Mouse (Mus musculus) heart, adult 2 months (tissue): ENCODE data around the gene Iqcj.

Experiments
- CTCF ChIP-seq: fragments of 200-600 bp; IDR thresholded peaks from 2 replicates; pipeline ENCODE4 v1.8.1; 2022; ENCODE audit warnings: antibody characterized with exemption, mild to moderate bottlenecking, moderate library complexity
- EP300 ChIP-seq: fragments of 200-500 bp; IDR thresholded peaks from 2 replicates; pipeline ENCODE4 v1.6.1; 2011; ENCODE audit warnings: low read depth, low read length, control low read depth; ENCODE audit not compliant: insufficient read depth
- POLR2A ChIP-seq: fragments of 200-500 bp; IDR thresholded peaks from 2 replicates; pipeline ENCODE4 v1.6.1; 2011; ENCODE audit warnings: mild to moderate bottlenecking, low read depth, low read length, control low read depth; ENCODE audit not compliant: insufficient read depth

GRCm38 (mm10) chr3:68105081-68105685 lies 213.2 kb downstream of the Iqcj start:
- TF ChIP-seq POLR2A (no peak), CTCF (no peak), EP300 (no peak)
